Mouse (Mus musculus) spleen, adult 12 weeks (tissue): ENCODE data around the gene Cbfa2t3.

Experiments
- DNase-seq: peaks from one replicate; pipeline ENCODE4 v3.0.0; 2022; ENCODE audit warnings: low spot score

Cbfa2t3 gene

GRCm38 (mm10) chr8:122689315-122689714 lies 9.6 kb downstream of the Cbfa2t3 start:
- no peak for DNase-seq

- DNase-seq: no peak
These were observed 12.0 kb downstream of the Cbfa2t3 start for GRCm38 (mm10) chr8:122686879-122687278.

- DNase-seq: peak; percentile 67
These were observed 13.6 kb downstream of the Cbfa2t3 start for GRCm38 (mm10) chr8:122685097-122685861.

DNA sequence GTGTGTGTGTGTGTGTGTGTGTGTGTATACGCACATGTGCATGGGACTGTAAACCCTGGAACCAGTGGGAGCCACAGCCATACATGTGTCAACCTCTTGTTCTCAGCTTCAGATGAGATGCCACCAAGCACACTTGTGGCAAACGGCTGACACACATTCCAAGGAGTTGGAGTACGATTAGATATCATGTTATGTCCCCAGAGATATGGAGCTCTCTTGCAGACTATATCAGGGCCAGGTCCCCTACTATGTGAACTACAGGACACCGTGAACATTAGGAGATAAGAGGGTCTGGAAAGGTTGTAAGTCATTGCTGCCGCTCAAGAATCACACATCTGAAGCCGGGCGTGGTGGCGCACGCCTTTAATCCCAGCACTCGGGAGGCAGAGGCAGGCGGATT lies 16.1 kb downstream of the Cbfa2t3 start:
- no peak for DNase-seq

- no peak for DNase-seq
These were observed 18.7 kb downstream of the Cbfa2t3 start for GRCm38 (mm10) chr8:122680171-122680570.

DNA sequence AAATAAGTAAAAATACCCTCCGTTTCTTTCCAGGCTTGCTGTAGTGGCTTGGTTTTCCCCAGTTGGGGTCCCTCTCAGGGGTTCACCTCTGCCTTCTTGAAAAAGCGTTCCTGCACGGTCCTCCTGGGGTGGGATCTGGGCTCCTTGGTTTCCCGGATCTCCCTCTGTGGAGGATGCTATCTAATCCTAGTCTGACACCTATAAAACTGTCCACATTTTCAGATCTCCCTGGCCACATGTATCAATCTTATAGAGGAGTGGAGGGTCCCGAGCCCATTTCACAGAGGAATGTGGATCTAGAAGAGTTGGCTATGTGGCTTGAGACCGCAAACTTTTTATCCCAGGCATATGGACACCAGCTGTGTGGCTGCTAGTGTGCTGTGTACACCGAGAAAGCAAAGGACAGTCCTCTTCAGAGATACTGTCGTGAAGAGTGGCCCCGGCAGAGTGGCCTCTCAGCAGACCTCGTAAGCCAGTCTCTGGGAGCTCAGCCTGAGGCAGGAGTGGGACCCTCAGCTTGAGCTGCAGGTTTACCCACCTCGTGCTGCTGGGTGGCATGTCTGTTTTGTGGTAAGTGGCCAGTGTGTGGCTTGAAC lies 19.5 kb downstream of the Cbfa2t3 start:
- DNase-seq: no peak

DNA sequence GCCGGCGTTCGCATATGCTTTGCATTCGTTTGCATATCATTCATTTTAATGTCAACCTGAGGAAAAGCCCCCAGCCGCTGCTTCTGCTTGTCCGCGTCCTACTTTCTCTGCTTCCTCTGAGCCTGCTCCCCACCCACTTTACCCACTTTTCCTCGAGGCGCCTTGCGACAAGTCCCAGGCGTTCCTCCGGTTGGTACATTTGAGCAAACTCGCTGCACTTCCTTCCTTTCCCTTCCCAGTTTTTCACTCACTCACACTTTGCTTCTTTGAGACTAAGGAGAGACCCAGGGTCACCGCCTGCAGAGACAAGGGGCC lies 20.1 kb downstream of the Cbfa2t3 start:
- DNase-seq: no peak

DNA sequence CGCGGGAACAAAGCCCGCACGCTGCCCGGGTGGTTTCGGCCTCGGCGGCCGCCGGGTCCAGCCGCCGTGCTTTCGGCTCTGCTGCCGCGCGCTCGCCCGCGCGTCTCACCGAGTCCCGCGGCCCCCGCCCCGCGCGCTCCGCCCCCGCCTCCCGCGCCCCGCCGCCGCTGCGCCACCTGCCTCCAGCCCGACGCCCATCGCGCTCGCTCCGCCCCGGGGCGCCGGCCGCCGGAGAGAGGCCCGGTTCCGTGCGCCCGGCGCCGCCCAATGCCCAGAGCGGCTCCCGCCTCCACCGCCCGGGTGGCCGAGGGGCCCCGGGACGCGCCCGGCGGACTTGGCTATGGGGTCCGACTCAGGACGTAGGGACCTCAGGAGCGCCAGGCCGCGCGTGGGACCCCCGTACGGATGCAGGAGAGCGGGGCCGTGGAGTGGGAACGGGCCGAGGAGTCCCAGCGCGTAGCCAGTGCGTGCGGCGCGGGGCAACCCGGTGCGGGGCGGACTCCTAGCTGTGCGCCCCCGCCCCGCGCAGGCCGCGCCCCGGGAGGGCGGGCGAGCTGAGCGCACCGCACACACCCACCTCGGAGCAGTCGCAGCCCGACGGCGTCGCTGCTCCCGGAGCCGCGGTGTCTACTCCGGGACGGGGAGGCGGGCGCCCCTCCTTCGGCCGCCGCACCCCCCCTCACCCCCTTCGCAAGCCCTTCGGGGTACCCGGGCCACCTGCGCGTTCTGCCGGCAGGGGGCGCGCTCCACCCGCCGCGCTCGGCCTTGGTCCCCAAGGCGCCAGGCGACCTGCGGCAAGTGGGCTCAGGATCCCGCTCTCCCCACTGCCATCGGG lies 20.6 kb downstream of the Cbfa2t3 start:
- DNase-seq: peak; percentile 80

GRCm38 (mm10) chr8:122677481-122678021 lies 21.4 kb downstream of the Cbfa2t3 start:
- DNase-seq: no peak

- no peak for DNase-seq
These were observed 22.1 kb downstream of the Cbfa2t3 start for GRCm38 (mm10) chr8:122676621-122677480.

- DNase-seq: no peak
These were observed 23.1 kb downstream of the Cbfa2t3 start for GRCm38 (mm10) chr8:122675596-122676420.

- no peak for DNase-seq
These were observed 23.9 kb downstream of the Cbfa2t3 start for GRCm38 (mm10) chr8:122674999-122675398.

DNA sequence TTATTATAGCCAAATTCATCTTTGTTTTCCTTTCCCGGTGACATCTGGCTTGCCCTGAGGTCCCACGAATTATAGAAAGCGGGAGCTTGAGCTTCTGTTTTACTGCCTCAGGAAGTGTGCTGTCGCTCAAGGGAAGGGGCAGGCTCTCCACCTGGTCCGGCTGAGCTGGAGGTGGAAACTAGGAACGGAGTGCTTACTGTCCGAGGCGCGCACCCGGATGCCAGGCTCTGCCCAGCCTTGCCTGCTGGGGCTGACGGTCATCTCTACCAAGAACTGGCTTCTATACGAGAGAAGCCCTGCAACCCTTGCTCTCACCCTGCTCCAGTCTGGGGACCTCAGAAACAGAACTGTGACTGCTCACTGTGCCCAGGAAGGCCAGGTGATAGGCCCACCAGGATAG lies 24.9 kb downstream of the Cbfa2t3 start:
- DNase-seq: no peak

DNA sequence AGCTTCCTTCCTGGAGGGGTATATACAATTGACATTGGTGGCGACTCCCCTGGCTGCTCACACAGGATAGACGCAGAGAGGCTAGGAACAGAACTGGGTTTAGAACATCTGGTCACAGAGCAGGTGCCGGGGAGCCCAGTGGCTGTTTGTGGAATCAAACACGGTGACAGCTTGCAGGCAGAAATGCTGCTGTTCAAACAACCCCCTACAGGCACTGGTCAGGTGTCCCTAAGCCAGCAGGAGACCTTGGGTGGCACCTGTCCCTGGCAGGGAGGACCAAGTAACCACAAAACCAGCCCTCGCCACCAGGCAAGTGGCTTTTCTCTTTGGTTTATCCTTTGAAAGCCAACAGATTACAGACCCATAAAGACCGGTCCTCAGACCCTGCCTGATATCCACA lies 27.0 kb downstream of the Cbfa2t3 start:
- DNase-seq: no peak

GRCm38 (mm10) chr8:122670718-122671117 lies 28.2 kb downstream of the Cbfa2t3 start:
- no peak for DNase-seq

GRCm38 (mm10) chr8:122670001-122670400 lies 28.9 kb downstream of the Cbfa2t3 start:
- DNase-seq: no peak

DNA sequence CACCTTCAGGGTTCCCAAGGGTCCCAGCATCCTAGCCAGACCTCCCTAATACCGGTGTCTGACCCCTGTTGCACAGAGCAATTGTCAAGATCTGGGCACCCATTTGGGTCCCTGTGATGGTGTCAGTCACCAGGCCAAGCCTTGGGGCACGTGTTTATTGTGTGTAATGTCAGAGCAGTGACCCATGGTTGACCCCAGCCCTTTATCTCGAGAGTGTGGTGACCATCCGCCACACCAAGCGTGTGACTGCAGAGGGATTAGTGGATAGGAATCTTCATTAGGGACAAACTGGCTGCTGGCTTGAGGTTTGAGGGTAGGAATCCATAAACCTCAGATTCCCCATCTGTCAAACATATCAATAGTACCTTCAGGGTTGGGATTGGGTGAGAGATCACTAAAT lies 29.5 kb downstream of the Cbfa2t3 start:
- no peak for DNase-seq

- DNase-seq: no peak
These were observed 31.1 kb downstream of the Cbfa2t3 start for GRCm38 (mm10) chr8:122667854-122668253.

- no peak for DNase-seq
These were observed 32.1 kb downstream of the Cbfa2t3 start for GRCm38 (mm10) chr8:122666827-122667226.

GRCm38 (mm10) chr8:122666338-122666764 lies 32.6 kb downstream of the Cbfa2t3 start:
- peak; percentile 69 for DNase-seq
